Mouse (Mus musculus): ENCODE measurements at regions not wholly inside any gene's neighbourhood (a gene's known extent, or its start where the extent isn't known, plus 50 kb on each side); places are given as distances from the start of the nearest gene placed in this dataset.
"Not testable (repeated sequence)": the region's sequence is repeated elsewhere in the genome, so short reads cannot be mapped to it uniquely, and the experiment has no call there.

GRCm38 (mm10) chr1:181262496-181262895 lies 50.7 kb upstream of the Wdr26 start:
- DNase-seq (ENCODE audit: low spot score in 2 of 2) = no peak

- DNase-seq (ENCODE audit: low spot score in 2 of 2) = no peak
Measured at GRCm38 (mm10) chr1:181263216-181263615, 51.4 kb upstream of the Wdr26 start.

DNA sequence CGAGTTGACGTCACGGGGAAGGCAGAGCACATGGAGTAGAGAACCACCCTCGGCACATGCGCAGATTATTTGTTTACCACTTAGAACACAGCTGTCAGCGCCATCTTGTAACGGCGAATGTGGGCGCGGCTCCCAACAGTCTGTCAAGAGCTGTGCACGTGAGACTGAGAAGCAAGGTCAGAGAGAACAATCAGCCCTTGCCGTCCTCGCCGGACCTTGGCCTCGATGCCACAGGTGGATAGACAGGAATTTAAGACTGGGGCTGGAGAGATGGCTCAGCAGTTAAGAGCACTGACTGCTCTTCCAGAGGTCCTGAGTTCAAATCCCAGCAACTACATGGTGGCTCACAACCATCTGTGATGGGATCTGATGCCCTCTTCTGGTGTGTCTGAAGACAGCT lies 58.7 kb upstream of the Wdr26 start:
- DNase-seq (ENCODE audit: low spot score in 2 of 2) = not testable (repeated sequence)

- DNase-seq (ENCODE audit: low spot score in 2 of 2) = no peak
Measured at GRCm38 (mm10) chr1:181271164-181271563, 59.4 kb upstream of the Wdr26 start.

DNA sequence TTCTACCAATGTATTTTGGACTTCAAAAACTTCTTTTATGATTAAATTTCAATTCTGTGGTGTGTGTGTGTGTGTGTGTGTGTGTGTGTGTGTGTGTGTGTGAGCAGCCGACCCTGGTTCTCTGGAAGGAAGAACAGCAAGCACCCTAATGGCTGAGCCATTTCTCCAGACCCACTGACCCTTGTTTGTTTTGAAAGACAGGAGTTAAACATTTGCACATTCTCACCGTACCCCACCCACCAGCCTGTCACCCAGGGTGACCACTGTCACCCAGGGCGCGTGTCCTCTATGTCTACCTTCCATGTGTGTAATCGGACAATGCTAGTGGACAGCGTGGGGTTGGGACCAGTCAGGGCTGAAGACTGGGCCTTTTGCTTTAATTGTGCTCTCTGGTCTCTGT lies 60.0 kb upstream of the Wdr26 start:
- no peak for DNase-seq (ENCODE audit: low spot score in 2 of 2)

DNA sequence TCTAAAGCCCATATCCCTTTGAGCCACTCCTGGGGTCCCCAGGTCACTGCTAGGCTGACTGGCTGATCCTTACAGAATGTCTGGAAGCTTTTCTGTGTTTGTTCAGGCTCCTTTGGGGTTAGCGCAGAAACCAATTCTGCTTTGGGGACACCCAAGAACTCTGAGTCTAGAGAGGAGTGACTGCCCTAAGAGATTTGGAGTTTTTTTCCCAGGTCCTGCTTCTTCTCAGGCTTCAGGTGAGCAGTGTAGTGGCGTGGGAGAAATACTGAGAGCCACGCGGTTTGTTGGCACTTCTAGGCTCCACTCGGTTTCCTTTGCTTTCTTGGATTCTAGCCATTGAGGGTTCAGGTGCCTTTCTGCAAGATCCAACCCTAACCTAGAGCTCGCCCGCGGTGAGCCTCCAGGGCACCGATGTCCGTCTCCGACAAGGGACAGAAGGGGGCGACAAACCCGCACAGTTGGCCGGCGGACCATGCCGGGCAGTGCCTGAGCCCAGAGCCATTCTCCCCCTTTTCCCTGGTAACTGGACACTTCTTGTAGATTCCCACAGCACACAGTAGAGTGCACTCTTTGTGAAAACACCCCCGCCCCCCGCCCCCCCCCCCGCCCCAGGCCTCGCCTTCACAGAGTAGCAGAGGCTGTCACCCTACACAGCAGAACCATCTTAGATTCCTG lies 61.0 kb upstream of the Wdr26 start:
- peak; percentile 68 to 72 for DNase-seq (ENCODE audit: low spot score in 2 of 2)

GRCm38 (mm10) chr1:181273540-181274204 lies 61.9 kb upstream of the Wdr26 start:
- DNase-seq (ENCODE audit: low spot score in 2 of 2) = no peak

DNA sequence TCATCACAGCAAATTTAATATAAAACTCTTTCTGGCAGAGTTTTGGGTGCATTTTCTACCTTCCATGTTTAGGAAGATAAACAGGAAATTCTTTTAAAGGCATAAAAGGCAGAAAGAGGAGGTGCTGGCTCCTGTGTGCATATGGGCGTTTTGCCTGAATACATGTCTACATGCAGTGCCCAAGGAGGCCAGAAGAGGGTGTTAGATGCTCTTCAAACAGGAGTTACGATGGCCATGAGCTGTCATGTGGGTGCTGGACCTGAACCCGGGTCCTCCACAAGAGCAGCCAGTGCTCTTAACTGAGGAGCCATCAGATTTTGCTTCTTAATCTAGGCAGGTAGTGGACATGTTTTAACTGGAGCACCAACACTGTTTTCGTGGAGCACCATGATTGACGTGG lies 69.0 kb upstream of the Wdr26 start:
- no peak for DNase-seq (ENCODE audit: low spot score in 2 of 2)

DNA sequence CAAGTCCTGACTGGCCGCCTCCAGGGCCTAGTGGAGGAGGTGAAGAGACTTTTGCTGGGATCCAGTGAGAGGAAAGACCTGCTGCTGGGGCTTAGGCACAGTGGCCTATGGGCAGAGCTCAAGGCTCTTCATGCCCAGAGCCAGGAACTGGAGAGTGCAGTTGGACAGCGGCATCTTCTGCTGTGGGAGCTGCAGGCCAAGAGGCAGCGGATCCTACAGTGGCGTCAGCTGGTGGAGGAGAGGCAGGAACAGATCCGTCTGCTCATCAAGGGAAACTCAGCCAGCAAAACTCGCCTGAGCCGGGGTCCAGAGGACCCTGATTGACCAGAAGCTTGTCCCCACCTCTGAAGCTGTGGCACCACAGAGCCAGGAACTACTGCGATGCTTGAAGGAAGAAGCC lies 69.4 kb upstream of the Cnih3 start:
- not testable (repeated sequence) for DNase-seq (ENCODE audit: low spot score in 2 of 2)

DNA sequence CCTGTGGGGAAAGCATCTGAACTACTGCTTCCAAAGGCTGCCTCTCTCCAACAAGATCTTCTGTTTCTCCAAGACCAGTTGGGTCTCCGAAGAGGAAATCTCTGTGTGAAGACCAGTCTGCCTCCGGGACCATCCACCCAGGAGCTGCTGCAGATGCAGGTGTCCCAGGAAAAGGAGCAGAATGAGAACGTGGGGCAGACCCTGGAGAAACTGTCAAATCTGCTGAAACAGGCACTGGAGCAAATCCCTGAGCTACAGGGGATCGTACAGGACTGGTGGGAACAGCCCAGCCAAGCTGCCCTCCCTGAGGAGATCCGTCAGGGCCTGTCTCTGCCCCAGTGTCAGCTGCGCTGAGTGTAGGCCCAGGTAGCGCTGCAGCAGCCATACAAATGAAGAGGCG lies 68.9 kb upstream of the Cnih3 start:
- DNase-seq (ENCODE audit: low spot score in 2 of 2) = not testable (repeated sequence)

DNA sequence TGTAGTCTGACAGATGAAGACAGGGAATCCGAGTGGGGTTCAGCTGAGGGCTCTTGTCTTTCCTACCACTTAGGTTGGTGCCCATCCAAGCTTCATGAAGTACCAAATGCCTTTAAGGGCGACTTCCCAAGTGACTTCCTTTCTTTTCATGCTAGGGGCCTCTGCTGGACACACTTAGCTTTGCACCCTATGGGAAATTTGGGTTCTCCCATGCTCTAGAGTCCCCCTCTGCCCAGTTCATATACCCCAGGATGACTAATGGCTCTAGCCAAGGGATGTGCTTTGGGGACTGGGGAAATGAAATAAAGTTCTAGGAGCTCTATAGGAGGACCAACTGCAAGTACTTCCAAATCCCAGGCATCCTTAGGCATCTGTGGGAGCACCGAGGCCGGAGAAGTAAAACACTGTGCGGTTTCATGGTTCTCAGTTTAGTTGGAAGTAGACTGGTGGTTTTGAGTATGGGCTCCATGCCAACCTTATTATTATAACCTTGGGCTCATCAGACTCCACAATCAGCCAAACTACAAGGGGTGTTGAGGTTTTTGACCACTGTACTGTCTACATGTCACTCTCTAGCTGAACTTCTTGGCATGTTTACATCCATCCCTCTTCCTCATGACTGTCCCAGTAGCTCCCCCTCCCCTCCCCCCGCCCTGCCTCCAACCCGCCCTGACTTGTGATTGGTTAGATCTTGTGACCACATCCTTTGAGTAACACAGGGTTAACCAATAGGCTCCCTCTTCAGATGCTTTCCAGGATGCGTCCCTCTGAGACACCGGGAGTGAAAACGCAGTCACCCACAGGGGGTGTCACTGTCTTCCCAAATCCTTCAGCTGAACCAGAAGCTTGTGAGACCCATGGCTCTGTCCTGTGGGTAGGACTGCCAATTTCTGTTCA lies 67.9 kb upstream of the Cnih3 start:
- no peak for DNase-seq (ENCODE audit: low spot score in 2 of 2)

- DNase-seq (ENCODE audit: low spot score in 2 of 2) = no peak
Measured at GRCm38 (mm10) chr1:181285600-181285999, 66.8 kb upstream of the Cnih3 start.

DNA sequence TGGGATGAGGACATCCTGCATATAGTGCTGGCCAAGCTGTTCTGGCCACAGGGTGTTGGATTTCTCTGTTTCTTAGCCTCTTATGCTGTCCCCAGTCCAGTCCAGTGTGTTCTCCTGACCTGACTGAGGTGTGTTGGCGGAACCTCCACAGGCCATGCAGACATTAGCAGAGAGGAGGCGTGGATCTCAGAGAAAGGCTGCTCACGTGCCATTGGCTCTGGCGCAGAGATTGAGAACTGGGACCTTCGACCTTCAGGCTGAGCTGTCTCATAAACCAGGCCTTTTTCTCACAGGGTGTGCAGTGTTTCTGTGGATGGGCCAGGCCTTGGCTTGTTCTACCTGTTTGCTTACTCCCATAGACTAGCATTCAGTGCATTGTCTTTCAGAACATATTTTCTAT lies 66.3 kb upstream of the Cnih3 start:
- DNase-seq (ENCODE audit: low spot score in 2 of 2) = no peak

DNA sequence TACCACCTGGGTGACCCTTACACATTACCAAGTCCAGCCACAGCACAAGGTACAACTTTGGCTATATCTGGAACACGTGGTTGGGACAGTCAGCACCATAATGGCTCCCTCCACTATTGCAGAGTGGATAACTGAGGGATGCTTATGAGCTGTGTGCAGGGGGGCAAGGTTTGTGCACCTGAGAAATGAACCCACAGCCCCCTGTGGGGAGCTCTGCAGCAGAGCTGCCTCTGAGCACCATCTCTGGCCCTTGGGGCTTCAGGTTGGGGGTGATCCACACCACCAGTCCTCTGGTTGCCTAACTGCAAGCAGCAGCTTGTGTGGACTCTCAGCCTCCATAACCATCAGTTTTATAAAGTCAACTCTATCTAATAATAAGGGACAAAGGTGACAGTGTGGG lies 65.3 kb upstream of the Cnih3 start:
- DNase-seq (ENCODE audit: low spot score in 2 of 2) = no peak

DNA sequence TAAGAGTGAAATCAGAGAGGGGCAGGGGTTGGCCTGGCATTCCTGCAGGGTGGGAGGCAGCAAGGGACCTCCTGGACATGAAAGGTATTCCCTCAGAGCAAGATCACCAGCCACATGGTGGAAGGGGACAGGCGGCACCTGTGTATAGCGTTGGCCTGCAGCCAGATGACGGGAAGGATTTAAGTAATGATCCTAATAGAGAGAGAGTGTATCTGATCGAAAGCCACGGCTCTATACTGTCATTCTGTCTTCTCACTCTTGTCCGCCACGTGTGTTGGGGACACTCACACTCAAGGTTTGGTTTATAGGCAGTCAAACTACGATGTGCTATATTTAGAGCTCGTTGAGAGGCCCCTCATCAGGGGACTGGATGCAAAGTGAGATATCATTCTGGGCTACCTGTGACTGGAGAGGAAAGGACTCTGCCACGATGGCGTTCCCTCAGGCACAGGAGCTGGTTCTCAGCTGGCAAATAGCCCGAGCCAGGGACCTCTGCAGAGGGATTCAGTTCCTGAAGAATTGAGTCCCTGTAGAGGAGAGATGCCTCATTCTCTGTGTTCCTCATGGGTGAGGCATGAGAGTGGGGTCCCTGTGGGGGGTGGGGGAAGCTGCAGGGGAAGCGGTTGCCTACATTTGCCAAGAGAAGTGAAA lies 62.9 kb upstream of the Cnih3 start:
- no peak for DNase-seq (ENCODE audit: low spot score in 2 of 2)

- DNase-seq (ENCODE audit: low spot score in 2 of 2) = no peak
Measured at GRCm38 (mm10) chr1:181291202-181291601, 61.2 kb upstream of the Cnih3 start.

GRCm38 (mm10) chr1:181291966-181292365 lies 60.5 kb upstream of the Cnih3 start:
- DNase-seq (ENCODE audit: low spot score in 2 of 2) = no peak

DNA sequence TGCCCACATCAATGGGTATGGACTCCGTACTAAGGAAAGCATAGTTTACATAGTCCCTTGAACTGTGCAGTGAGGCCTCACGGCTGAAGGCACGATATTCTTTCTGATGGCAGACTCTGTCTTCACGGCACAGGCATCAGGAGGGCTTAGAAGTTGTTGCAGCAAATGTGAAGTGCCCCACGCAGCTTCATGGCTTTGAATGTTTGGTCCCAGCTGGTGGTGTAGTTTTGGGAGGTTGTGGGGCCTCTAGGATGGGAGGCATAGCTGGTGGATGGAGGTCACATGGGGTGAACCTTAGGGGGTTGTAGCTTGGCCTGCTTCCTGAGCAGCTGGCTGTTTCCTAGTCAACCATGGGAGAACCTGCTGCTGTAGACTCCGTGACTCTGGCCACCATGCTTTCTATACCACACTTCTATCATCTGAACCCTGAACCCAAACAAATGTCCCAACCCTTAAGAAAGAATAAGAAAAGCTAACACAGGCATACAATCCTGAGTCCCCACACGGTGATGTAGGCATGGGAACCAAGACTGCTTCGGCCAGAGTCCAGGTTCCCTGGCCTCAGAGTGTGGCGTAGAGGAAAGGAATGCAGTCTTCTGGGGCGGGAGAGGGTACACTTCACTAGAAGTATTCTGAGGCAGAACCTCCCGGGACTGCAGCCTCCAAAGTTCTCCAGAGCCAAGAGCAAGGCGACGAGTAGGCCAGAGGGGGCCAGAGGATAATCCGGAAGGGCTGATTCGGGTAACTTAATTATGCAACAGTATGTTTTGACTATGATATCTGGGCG lies 59.2 kb upstream of the Cnih3 start:
- DNase-seq (ENCODE audit: low spot score in 2 of 2) = no peak

GRCm38 (mm10) chr1:181295651-181296050 lies 56.8 kb upstream of the Cnih3 start:
- DNase-seq (ENCODE audit: low spot score in 2 of 2) = no peak

DNA sequence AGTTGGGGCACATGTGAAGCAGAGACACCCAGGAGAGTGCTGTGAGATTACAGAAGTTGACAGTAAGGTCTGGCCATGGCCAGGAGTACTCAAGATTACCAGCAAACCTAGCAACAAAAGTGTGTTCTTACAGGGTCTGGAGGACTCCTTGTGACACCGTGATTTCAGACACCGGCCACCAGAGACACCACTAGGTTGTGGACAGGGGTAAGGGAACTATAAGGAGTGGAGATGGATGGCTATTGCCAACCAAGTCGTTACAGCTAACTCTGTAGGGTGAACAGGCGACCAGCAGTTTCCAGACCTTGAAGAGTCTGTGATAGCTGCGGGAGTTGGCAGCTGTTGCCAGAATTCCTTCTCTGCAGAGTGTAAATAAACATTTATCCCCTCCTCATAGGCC lies 54.4 kb upstream of the Cnih3 start:
- no peak for DNase-seq (ENCODE audit: low spot score in 2 of 2)

GRCm38 (mm10) chr1:181299075-181299665 lies 53.3 kb upstream of the Cnih3 start:
- no peak for DNase-seq (ENCODE audit: low spot score in 2 of 2)
